Mouse (Mus musculus) forebrain, embryonic 12.5 days (tissue): ENCODE measurements around the gene Smg7. TPM values are rescaled to one million over a fixed set of nuclear protein-coding genes. Genes with fewer than 3 reads are reported as not detected.
"Not testable (repeated sequence)": the region's sequence is repeated elsewhere in the genome, so short reads cannot be mapped to it uniquely, and the experiment has no call there.

Experiments
- ATAC-seq: fragments of 200-750 bp; cut with Nextera tagmentation; 2 replicates; pipeline ENCODE4 v1.8.0; 2017; ENCODE audit warnings: moderate TSS enrichment; ENCODE audit not compliant: low FRiP score
- H3K27ac ChIP-seq: fragments of 300-500 bp; sonication (generic); 2 replicates; pipeline ENCODE4 v1.5.1; 2016; ENCODE audit warnings: mild to moderate bottlenecking
- H3K27me3 ChIP-seq: fragments of 300-500 bp; sonication (generic); 2 replicates; pipeline ENCODE4 v1.6.1; 2016; ENCODE audit warnings: mild to moderate bottlenecking
- H3K36me3 ChIP-seq: fragments of 300-500 bp; sonication (generic); replicated peaks from 2 replicates; pipeline ENCODE4 v1.6.1; 2016; ENCODE audit warnings: mild to moderate bottlenecking
- H3K4me1 ChIP-seq: fragments of 300-500 bp; sonication (generic); 2 replicates; pipeline ENCODE4 v1.6.1; 2016
- H3K4me2 ChIP-seq: fragments of 300-500 bp; sonication (generic); 2 replicates; pipeline ENCODE4 v1.6.1; 2016; ENCODE audit warnings: mild to moderate bottlenecking, moderate library complexity
- H3K4me3 ChIP-seq: fragments of 300-500 bp; sonication (generic); replicated peaks from 2 replicates; pipeline ENCODE4 v1.5.1; 2016; ENCODE audit warnings: mild to moderate bottlenecking
- H3K9ac ChIP-seq: fragments of 300-500 bp; sonication (generic); 2 replicates; pipeline ENCODE4 v1.6.1; 2016; ENCODE audit warnings: mild to moderate bottlenecking
- H3K9me3 ChIP-seq: fragments of 300-500 bp; sonication (generic); 2 replicates; pipeline ENCODE4 v1.6.1; 2016
- WGBS: fragments of 180-500 bp; shearing (Covaris S2); methylation state at CpG from one replicate; pipeline ENCODE4 v1.1.7; 2016; 5-methylcytosine and 5-hydroxymethylcytosine counted together
- polyA plus RNA-seq: library from polyadenylated mRNA; unstranded; fragments of >200 nt; fragmentation: Nextera tagmentation; extraction: Ambion mirVana; gene quantifications from 2 replicates; pipeline ENCODE4 v1.2.1, GENCODE M21; 2016

Gene Smg7
- polyA plus RNA-seq, 1 experiment from 2014 or later: 34.1 TPM

- Histone ChIP-seq H3K9me3 (no peaks in the 10 kb centered on the region), H3K36me3 (no peaks in the 10 kb centered on the region), H3K4me1 (peaks cover 15% of the 10 kb centered on the region), H3K4me3 (peak overlapping the region; percentile 94), H3K9ac (peak overlapping the region; percentile 94), H3K4me2 (peak overlapping the region; percentile 78), H3K27ac (peak overlapping the region; percentile 99), H3K27me3 (no peaks in the 10 kb centered on the region)
- WGBS: under 1% methylated on average over 56 of the region's 69 CpGs
- peak; percentile 93 for ATAC-seq
These were observed 445 bp upstream of the Smg7 start for GRCm38 (mm10) chr1:152902665-152903516.

DNA sequence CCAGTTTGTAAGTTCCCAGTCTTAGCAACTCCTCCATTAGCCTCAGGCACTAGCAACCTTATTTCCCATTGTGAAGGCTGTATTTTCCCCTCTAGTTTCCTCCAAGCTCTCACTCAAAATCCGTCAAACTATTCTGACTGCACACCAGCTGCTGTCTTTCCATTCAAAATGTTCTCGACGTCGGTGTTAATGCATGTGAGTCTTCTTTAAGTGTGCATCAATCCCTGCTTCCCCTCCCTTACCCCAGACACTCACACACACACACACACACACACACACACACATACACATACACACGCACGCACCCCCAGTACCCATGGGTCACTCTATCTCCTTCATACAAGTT, 1.1 kb downstream of the Smg7 start:
- ATAC-seq: no peak
- no peaks in the 10 kb centered on the region for H3K27me3 ChIP-seq
- H3K27ac ChIP-seq: peak overlapping the region; percentile 99
- peaks cover 15% of the 10 kb centered on the region for H3K4me1 ChIP-seq
- H3K4me3 ChIP-seq: peak overlapping the region; percentile 94
- no peaks in the 10 kb centered on the region for H3K36me3 ChIP-seq
- H3K4me2 ChIP-seq: peak overlapping the region; percentile 71
- WGBS: 1% methylated on average over 6 of the region's 6 CpGs
- no peaks in the 10 kb centered on the region for H3K9me3 ChIP-seq
- H3K9ac ChIP-seq: peak overlapping the region; percentile 94

DNA sequence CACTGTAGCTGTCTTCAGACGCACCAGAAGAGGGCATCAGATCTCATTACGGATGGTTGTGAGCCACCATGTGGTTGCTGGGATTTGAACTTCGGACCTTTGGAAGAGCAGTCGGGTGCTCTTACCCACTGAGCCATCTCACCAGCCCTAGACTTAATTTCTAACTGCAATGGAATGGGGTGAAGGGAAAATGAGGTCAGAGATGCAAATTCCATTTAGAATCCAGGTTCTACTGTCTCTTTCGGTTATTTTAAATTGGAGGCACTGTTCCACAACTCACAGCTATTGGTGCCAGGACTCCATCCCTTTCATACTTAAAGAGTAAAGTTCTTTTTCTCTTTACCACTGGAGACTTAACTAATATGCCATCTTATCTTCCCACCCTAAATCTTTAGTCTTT, 14.4 kb downstream of the Smg7 start:
- H3K36me3 ChIP-seq, H3K4me1 ChIP-seq, H3K9me3 ChIP-seq, H3K4me3 ChIP-seq, H3K4me2 ChIP-seq, H3K27me3 ChIP-seq, ATAC-seq, H3K27ac ChIP-seq, H3K9ac ChIP-seq: not testable (repeated sequence)
- 99% methylated on average over 3 of the region's 5 CpGs for WGBS

- Histone ChIP-seq H3K4me3 (no peak overlapping the region), H3K4me2 (no peak overlapping the region), H3K9ac (no peak overlapping the region), H3K36me3 (peaks cover 30% of the 10 kb centered on the region), H3K4me1 (peaks cover 7% of the 10 kb centered on the region), H3K27ac (no peak overlapping the region), H3K9me3 (no peaks in the 10 kb centered on the region), H3K27me3 (no peaks in the 10 kb centered on the region)
- WGBS: 80% methylated on average over 3 of the region's 3 CpGs
- ATAC-seq: no peak
These were observed 31.4 kb downstream of the Smg7 start for GRCm38 (mm10) chr1:152871031-152871430.

GRCm38 (mm10) chr1:152869901-152870300, 32.5 kb downstream of the Smg7 start:
- Histone ChIP-seq H3K9me3 (no peaks in the 10 kb centered on the region), H3K4me3 (no peak overlapping the region), H3K4me2 (no peak overlapping the region), H3K27ac (no peak overlapping the region), H3K36me3 (peaks cover 41% of the 10 kb centered on the region), H3K9ac (no peak overlapping the region), H3K27me3 (no peaks in the 10 kb centered on the region), H3K4me1 (peaks cover 7% of the 10 kb centered on the region)
- ATAC-seq: no peak
- whole genome bisulfite sequencing: 93% methylated on average over 6 of the region's 6 CpGs

DNA sequence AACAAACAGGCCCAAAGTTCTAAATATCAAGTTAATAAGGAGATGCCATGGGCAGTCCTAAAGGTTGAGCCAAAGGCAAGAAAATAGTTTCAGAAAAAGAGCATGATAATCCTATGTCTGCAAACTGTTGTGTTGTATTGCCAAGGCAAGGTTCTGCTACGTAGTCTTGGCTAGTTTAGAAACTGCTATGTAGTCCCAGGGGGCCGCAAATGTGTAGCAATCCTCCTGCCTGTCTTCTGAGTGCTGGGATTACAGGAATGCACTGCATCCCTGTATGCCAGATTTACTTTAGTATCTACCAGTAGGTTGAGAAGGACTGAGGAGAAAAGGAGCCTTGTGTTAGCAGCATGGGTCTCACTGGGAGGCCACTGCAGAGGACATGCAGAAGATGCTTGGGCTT, 55.6 kb downstream of the Smg7 start:
- Histone ChIP-seq H3K9ac (no peak overlapping the region), H3K27me3 (no peaks in the 10 kb centered on the region), H3K4me3 (no peak overlapping the region), H3K9me3 (no peaks in the 10 kb centered on the region), H3K27ac (no peak overlapping the region), H3K36me3 (peaks cover 71% of the 10 kb centered on the region), H3K4me1 (no peaks in the 10 kb centered on the region), H3K4me2 (no peak overlapping the region)
- whole genome bisulfite sequencing: 94% methylated on average over 2 of the region's 2 CpGs
- ATAC-seq: no peak

- Histone ChIP-seq H3K9me3 (no peaks in the 10 kb centered on the region), H3K36me3 (peaks cover 75% of the 10 kb centered on the region), H3K4me1 (no peaks in the 10 kb centered on the region), H3K9ac (no peak overlapping the region), H3K4me2 (no peak overlapping the region), H3K27ac (no peak overlapping the region), H3K4me3 (no peak overlapping the region), H3K27me3 (no peaks in the 10 kb centered on the region)
- no peak for ATAC-seq
- 82% methylated on average over 3 of the region's 3 CpGs for WGBS
These were observed 57.2 kb downstream of the Smg7 start for GRCm38 (mm10) chr1:152845211-152845730.

GRCm38 (mm10) chr1:152844634-152845033, 57.8 kb downstream of the Smg7 start:
- H3K9ac ChIP-seq: no peak overlapping the region
- WGBS: 92% methylated on average over 1 of the region's 1 CpGs
- no peak overlapping the region for H3K27ac ChIP-seq
- no peaks in the 10 kb centered on the region for H3K27me3 ChIP-seq
- no peaks in the 10 kb centered on the region for H3K9me3 ChIP-seq
- no peak for ATAC-seq
- H3K36me3 ChIP-seq: peaks cover 79% of the 10 kb centered on the region
- no peak overlapping the region for H3K4me3 ChIP-seq
- H3K4me2 ChIP-seq: no peak overlapping the region
- H3K4me1 ChIP-seq: no peaks in the 10 kb centered on the region

- H3K4me3 ChIP-seq: no peak overlapping the region
- H3K9ac ChIP-seq: no peak overlapping the region
- H3K4me1 ChIP-seq: no peaks in the 10 kb centered on the region
- H3K9me3 ChIP-seq: no peaks in the 10 kb centered on the region
- H3K27me3 ChIP-seq: no peaks in the 10 kb centered on the region
- no peak overlapping the region for H3K4me2 ChIP-seq
- no peak overlapping the region for H3K27ac ChIP-seq
- H3K36me3 ChIP-seq: peaks cover 82% of the 10 kb centered on the region
- ATAC-seq: no peak
- 90% methylated on average over 2 of the region's 2 CpGs for WGBS
These were observed 61.4 kb downstream of the Smg7 start for GRCm38 (mm10) chr1:152841057-152841456.

DNA sequence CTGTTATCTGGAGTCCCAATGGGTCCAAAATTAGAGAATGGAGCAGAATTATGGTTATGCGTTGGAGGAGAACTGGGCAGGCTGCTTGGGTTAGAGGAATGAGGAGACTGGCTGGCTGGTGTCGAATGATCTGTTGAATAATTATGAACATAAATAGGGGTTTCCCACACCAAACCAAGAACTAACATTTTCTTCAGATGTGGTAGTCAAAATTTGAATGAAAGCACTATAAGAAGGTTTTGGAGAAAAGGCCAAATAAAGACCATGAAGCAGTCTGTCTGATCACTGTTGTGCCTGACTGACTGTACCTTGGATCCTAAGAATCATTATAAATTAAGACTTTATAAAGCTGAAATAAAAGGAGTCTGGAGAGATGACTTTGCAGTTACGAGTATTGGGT, 62.1 kb downstream of the Smg7 start:
- H3K4me3 ChIP-seq: no peak overlapping the region
- H3K4me1 ChIP-seq: no peaks in the 10 kb centered on the region
- 91% methylated on average over 3 of the region's 3 CpGs for WGBS
- no peak overlapping the region for H3K27ac ChIP-seq
- peaks cover 82% of the 10 kb centered on the region for H3K36me3 ChIP-seq
- no peaks in the 10 kb centered on the region for H3K9me3 ChIP-seq
- H3K9ac ChIP-seq: no peak overlapping the region
- no peaks in the 10 kb centered on the region for H3K27me3 ChIP-seq
- H3K4me2 ChIP-seq: no peak overlapping the region
- no peak for ATAC-seq

GRCm38 (mm10) chr1:152838841-152839240, 63.6 kb downstream of the Smg7 start:
- H3K9me3 ChIP-seq: no peaks in the 10 kb centered on the region
- H3K4me3 ChIP-seq: no peak overlapping the region
- no peak overlapping the region for H3K4me2 ChIP-seq
- H3K9ac ChIP-seq: no peak overlapping the region
- no peak for ATAC-seq
- 94% methylated on average over 12 of the region's 12 CpGs for WGBS
- no peaks in the 10 kb centered on the region for H3K27me3 ChIP-seq
- H3K27ac ChIP-seq: no peak overlapping the region
- peaks cover 76% of the 10 kb centered on the region for H3K36me3 ChIP-seq
- H3K4me1 ChIP-seq: no peaks in the 10 kb centered on the region

DNA sequence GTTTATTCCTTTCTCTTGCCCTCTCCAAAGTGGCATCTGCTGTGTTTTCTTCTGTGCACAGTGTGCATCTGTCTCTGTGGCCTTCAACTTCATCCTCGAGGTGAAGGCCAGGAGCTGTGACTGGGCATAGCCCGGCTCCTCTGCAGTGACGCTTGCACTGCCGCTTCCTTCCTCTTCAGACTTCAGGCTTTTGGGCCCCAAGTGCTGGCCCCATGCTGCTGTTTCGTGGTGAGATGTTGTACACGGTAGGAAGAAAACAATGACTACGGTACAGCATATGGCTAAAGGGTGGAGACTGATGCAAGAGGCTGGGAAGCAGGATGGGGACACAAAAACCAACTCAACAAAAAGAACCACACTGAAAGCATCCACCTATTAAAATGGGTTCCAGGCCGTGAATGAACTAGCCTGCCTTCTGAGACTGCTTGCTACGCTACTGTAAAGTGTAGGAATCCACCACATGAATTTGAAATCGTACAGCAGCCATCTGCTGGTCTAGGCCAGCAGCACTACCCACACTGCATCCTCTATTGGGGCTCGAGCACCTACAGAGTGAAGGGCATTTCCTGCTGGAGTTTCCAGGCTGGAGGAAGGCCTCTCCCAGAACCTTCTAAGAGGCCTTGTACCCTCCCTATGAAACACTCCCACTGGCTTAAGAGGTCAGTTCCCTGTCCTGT, 64.3 kb downstream of the Smg7 start:
- peaks cover 70% of the 10 kb centered on the region for H3K36me3 ChIP-seq
- no peaks in the 10 kb centered on the region for H3K4me1 ChIP-seq
- no peak overlapping the region for H3K4me3 ChIP-seq
- H3K27me3 ChIP-seq: no peaks in the 10 kb centered on the region
- H3K9ac ChIP-seq: no peak overlapping the region
- ATAC-seq: no peak
- H3K9me3 ChIP-seq: no peaks in the 10 kb centered on the region
- H3K27ac ChIP-seq: no peak overlapping the region
- WGBS: 85% methylated on average over 11 of the region's 11 CpGs
- H3K4me2 ChIP-seq: no peak overlapping the region

- H3K9ac ChIP-seq: no peak overlapping the region
- ATAC-seq: no peak
- H3K27me3 ChIP-seq: no peaks in the 10 kb centered on the region
- no peak overlapping the region for H3K27ac ChIP-seq
- H3K4me3 ChIP-seq: no peak overlapping the region
- H3K9me3 ChIP-seq: no peaks in the 10 kb centered on the region
- no peaks in the 10 kb centered on the region for H3K4me1 ChIP-seq
- peaks cover 50% of the 10 kb centered on the region for H3K36me3 ChIP-seq
- WGBS: 91% methylated on average over 3 of the region's 3 CpGs
- H3K4me2 ChIP-seq: no peak overlapping the region
These were observed 67.4 kb downstream of the Smg7 start for GRCm38 (mm10) chr1:152835061-152835460.
